ENCODE assay signal across 16 mouse cellular contexts in genomic region chr8:47240266-47240665, GRCm38 (mm10).
DNase-seq lines count a peak whose midpoint lies in the region; ATAC-seq lines count a peak whose summit lies in the region.
"Had no signal": no experiment of that assay in that cellular context is flagged by ENCODE, and none has a peak within 500 bp of the region (broad histone marks: within the 10 kb centered on the region; RNA-seq: fewer than 3 reads in every experiment).

No protein-coding gene starts in this region.

- H3K4me2 ChIP-seq in forebrain, embryonic 13.5 days, result peak overlapping the region; percentile 66
- H3K4me2 ChIP-seq: embryonic facial prominence, embryonic 13.5 days; heart, embryonic 15.5 days had no signal

- ATAC-seq in forebrain, embryonic 13.5 days, result no peak

- no peaks in the 10 kb centered on the region for H3K9me3 ChIP-seq in forebrain, embryonic 13.5 days (replicated peaks)
- H3K9me3 ChIP-seq: embryonic facial prominence, embryonic 13.5 days; heart, embryonic 15.5 days had no signal

- H3K9ac ChIP-seq in forebrain, embryonic 13.5 days, result peak overlapping the region; percentile 41; the same call in 1 of the 2 replicates
- H3K9ac ChIP-seq: embryonic facial prominence, embryonic 13.5 days; heart, embryonic 15.5 days had no signal

- H3K27me3 ChIP-seq in forebrain, embryonic 13.5 days, result no peaks in the 10 kb centered on the region
- H3K27me3 ChIP-seq: CH12.LX; embryonic facial prominence, embryonic 13.5 days; heart, embryonic 15.5 days had no signal

- H3K4me1 ChIP-seq in forebrain, embryonic 13.5 days, result peaks cover 81% of the 10 kb centered on the region

- H3K27ac ChIP-seq in forebrain, embryonic 13.5 days, result peak overlapping the region; percentile 92
- H3K27ac ChIP-seq: embryonic facial prominence, embryonic 13.5 days; gastrocnemius, adult 2 months; heart, embryonic 15.5 days had no signal

- no peak overlapping the region; the same call in 1 of the 2 replicates for H3K4me3 ChIP-seq in forebrain, embryonic 13.5 days
- H3K4me3 ChIP-seq: embryonic facial prominence, embryonic 13.5 days; gastrocnemius, adult 2 months; heart, embryonic 15.5 days had no signal

- WGBS in forebrain, embryonic 13.5 days, result 7% methylated on average over 7 of the region's 7 CpGs

- no peaks in the 10 kb centered on the region for H3K36me3 ChIP-seq in forebrain, embryonic 13.5 days (ENCODE audit: poor library complexity, severe bottlenecking)
- H3K36me3 ChIP-seq: embryonic facial prominence, embryonic 13.5 days; heart, embryonic 15.5 days had no signal

- DNase-seq in retina, embryonic 14.5 days (ENCODE audit: low spot score), result peak; percentile 23
- no peak for DNase-seq in retina, postnatal 1 day
- peak; percentile 44 for DNase-seq in mesoderm, embryonic 11.5 days (ENCODE audit: low read depth, low spot score)
- DNase-seq in frontal cortex, postnatal 25 days (ENCODE audit: low spot score in 2 of 2), result no peak
- DNase-seq in gastrocnemius, adult 8-10 months (ENCODE audit: low spot score in 2 of 2), result no peak
- no peak for DNase-seq in left cerebral cortex, adult 11 months (ENCODE audit: low spot score)
- DNase-seq: adrenal gland, postnatal 10 days; cerebellum, adult 18-20 months; gastrocnemius, adult 2 months; kidney, adult 18-20 months; layer of hippocampus, adult 9-11 months; thymus, postnatal 25 days had no signal

Comparison
In these comparisons a context has a peak if more than half of its experiments do, and no peak if none do; other contexts are left out.
1. DNase-seq: peak in retina, embryonic 14.5 days (single experiment) and mesoderm, embryonic 11.5 days (single experiment); none in retina, postnatal 1 day (single experiment), frontal cortex, postnatal 25 days (0 of 2), gastrocnemius, adult 8-10 months (0 of 2) and left cerebral cortex, adult 11 months (single experiment).